Mouse (Mus musculus): ENCODE measurements at regions not wholly inside any gene's neighbourhood (a gene's known extent, or its start where the extent isn't known, plus 50 kb on each side); places are given as distances from the start of the nearest gene placed in this dataset.

GRCm38 (mm10) chr14:115004733-115005405 is 87.1 kb upstream of the Gpc5 start:
- H3K4me1 ChIP-seq (ENCODE audit: control insufficient read depth, insufficient read depth, low read depth, low read length) = no peaks in the 10 kb centered on the region
- H3K9ac ChIP-seq (ENCODE audit: low read depth, low read length) = no peak overlapping the region
- no peak overlapping the region for H3K4me3 ChIP-seq (ENCODE audit: low read length)
- H3K4me2 ChIP-seq (ENCODE audit: low read length) = no peak overlapping the region
- H3K27me3 ChIP-seq (replicated peaks; ENCODE audit: control insufficient read depth, insufficient read depth, low read length) = no peaks in the 10 kb centered on the region
- H3K27ac ChIP-seq (ENCODE audit: low read depth, low read length) = no peak overlapping the region
- ATAC-seq = no peak
- no peaks in the 10 kb centered on the region for H3K9me3 ChIP-seq (ENCODE audit: control insufficient read depth, low read length)
- H3K36me3 ChIP-seq (ENCODE audit: control insufficient read depth, insufficient read depth, low read length) = no peaks in the 10 kb centered on the region
- WGBS = 77% methylated on average over 6 of the region's 6 CpGs

GRCm38 (mm10) chr14:115010877-115011276 is 81.1 kb upstream of the Gpc5 start:
- Histone ChIP-seq H3K36me3 (ENCODE audit: control insufficient read depth, insufficient read depth, low read length) (no peaks in the 10 kb centered on the region), H3K9me3 (ENCODE audit: control insufficient read depth, low read length) (no peaks in the 10 kb centered on the region), H3K27ac (ENCODE audit: low read depth, low read length) (no peak overlapping the region), H3K9ac (ENCODE audit: low read depth, low read length) (no peak overlapping the region), H3K4me3 (ENCODE audit: low read length) (no peak overlapping the region), H3K4me2 (ENCODE audit: low read length) (no peak overlapping the region), H3K27me3 (replicated peaks; ENCODE audit: control insufficient read depth, insufficient read depth, low read length) (no peaks in the 10 kb centered on the region), H3K4me1 (ENCODE audit: control insufficient read depth, insufficient read depth, low read depth, low read length) (no peaks in the 10 kb centered on the region)
- 84% methylated on average over 3 of the region's 3 CpGs for WGBS
- no peak for ATAC-seq

GRCm38 (mm10) chr14:115015299-115015698 is 76.7 kb upstream of the Gpc5 start:
- Histone ChIP-seq H3K27me3 (replicated peaks; ENCODE audit: control insufficient read depth, insufficient read depth, low read length) (no peaks in the 10 kb centered on the region), H3K4me1 (ENCODE audit: control insufficient read depth, insufficient read depth, low read depth, low read length) (peaks cover 2% of the 10 kb centered on the region; the same call in 1 of the 2 replicates), H3K4me2 (ENCODE audit: low read length) (no peak overlapping the region), H3K9me3 (ENCODE audit: control insufficient read depth, low read length) (no peaks in the 10 kb centered on the region), H3K36me3 (ENCODE audit: control insufficient read depth, insufficient read depth, low read length) (no peaks in the 10 kb centered on the region), H3K9ac (ENCODE audit: low read depth, low read length) (no peak overlapping the region), H3K27ac (ENCODE audit: low read depth, low read length) (no peak overlapping the region), H3K4me3 (ENCODE audit: low read length) (no peak overlapping the region)
- ATAC-seq = peak; percentile 60; the same call in 1 of the 2 replicates
- 40% methylated on average over 5 of the region's 5 CpGs for whole genome bisulfite sequencing

GRCm38 (mm10) chr14:115017410-115018153 is 74.4 kb upstream of the Gpc5 start:
- Histone ChIP-seq H3K36me3 (ENCODE audit: control insufficient read depth, insufficient read depth, low read length) (no peaks in the 10 kb centered on the region), H3K27ac (ENCODE audit: low read depth, low read length) (no peak overlapping the region), H3K4me1 (ENCODE audit: control insufficient read depth, insufficient read depth, low read depth, low read length) (peaks cover 2% of the 10 kb centered on the region; the same call in 1 of the 2 replicates), H3K4me2 (ENCODE audit: low read length) (peak overlapping the region; percentile 71), H3K9ac (ENCODE audit: low read depth, low read length) (peak overlapping the region; percentile 41; the same call in 1 of the 2 replicates), H3K9me3 (ENCODE audit: control insufficient read depth, low read length) (no peaks in the 10 kb centered on the region), H3K4me3 (ENCODE audit: low read length) (peak overlapping the region; percentile 43), H3K27me3 (replicated peaks; ENCODE audit: control insufficient read depth, insufficient read depth, low read length) (no peaks in the 10 kb centered on the region)
- 19% methylated on average over 22 of the region's 22 CpGs for WGBS
- peak; percentile 93 for ATAC-seq

GRCm38 (mm10) chr14:115028011-115028410 is 64.0 kb upstream of the Gpc5 start:
- ATAC-seq = no peak
- H3K4me1 ChIP-seq (ENCODE audit: control insufficient read depth, insufficient read depth, low read depth, low read length) = no peaks in the 10 kb centered on the region
- 90% methylated on average over 7 of the region's 7 CpGs for WGBS
- H3K9ac ChIP-seq (ENCODE audit: low read depth, low read length) = no peak overlapping the region
- H3K4me2 ChIP-seq (ENCODE audit: low read length) = no peak overlapping the region
- no peak overlapping the region for H3K4me3 ChIP-seq (ENCODE audit: low read length)
- H3K36me3 ChIP-seq (ENCODE audit: control insufficient read depth, insufficient read depth, low read length) = no peaks in the 10 kb centered on the region
- H3K9me3 ChIP-seq (ENCODE audit: control insufficient read depth, low read length) = no peaks in the 10 kb centered on the region
- no peaks in the 10 kb centered on the region for H3K27me3 ChIP-seq (replicated peaks; ENCODE audit: control insufficient read depth, insufficient read depth, low read length)
- H3K27ac ChIP-seq (ENCODE audit: low read depth, low read length) = no peak overlapping the region

- H3K9ac ChIP-seq (ENCODE audit: low read depth, low read length) = no peak overlapping the region
- no peak for ATAC-seq
- H3K9me3 ChIP-seq (ENCODE audit: control insufficient read depth, low read length) = no peaks in the 10 kb centered on the region
- H3K36me3 ChIP-seq (ENCODE audit: control insufficient read depth, insufficient read depth, low read length) = no peaks in the 10 kb centered on the region
- 44% methylated on average over 4 of the region's 4 CpGs for WGBS
- no peak overlapping the region for H3K4me2 ChIP-seq (ENCODE audit: low read length)
- no peak overlapping the region for H3K27ac ChIP-seq (ENCODE audit: low read depth, low read length)
- no peaks in the 10 kb centered on the region for H3K27me3 ChIP-seq (replicated peaks; ENCODE audit: control insufficient read depth, insufficient read depth, low read length)
- H3K4me1 ChIP-seq (ENCODE audit: control insufficient read depth, insufficient read depth, low read depth, low read length) = no peaks in the 10 kb centered on the region
- H3K4me3 ChIP-seq (ENCODE audit: low read length) = no peak overlapping the region
Observed at GRCm38 (mm10) chr14:115031734-115032133, 60.3 kb upstream of the Gpc5 start.

- H3K9ac ChIP-seq (ENCODE audit: low read depth, low read length) = no peak overlapping the region
- no peaks in the 10 kb centered on the region for H3K4me1 ChIP-seq (ENCODE audit: control insufficient read depth, insufficient read depth, low read depth, low read length)
- ATAC-seq = no peak
- WGBS = 89% methylated on average over 5 of the region's 5 CpGs
- no peaks in the 10 kb centered on the region for H3K27me3 ChIP-seq (replicated peaks; ENCODE audit: control insufficient read depth, insufficient read depth, low read length)
- no peak overlapping the region for H3K27ac ChIP-seq (ENCODE audit: low read depth, low read length)
- no peaks in the 10 kb centered on the region for H3K9me3 ChIP-seq (ENCODE audit: control insufficient read depth, low read length)
- no peak overlapping the region for H3K4me2 ChIP-seq (ENCODE audit: low read length)
- H3K36me3 ChIP-seq (ENCODE audit: control insufficient read depth, insufficient read depth, low read length) = no peaks in the 10 kb centered on the region
- no peak overlapping the region for H3K4me3 ChIP-seq (ENCODE audit: low read length)
Observed at GRCm38 (mm10) chr14:115033375-115033969, 58.5 kb upstream of the Gpc5 start.

GRCm38 (mm10) chr14:115034718-115035437 is 57.1 kb upstream of the Gpc5 start:
- no peaks in the 10 kb centered on the region for H3K9me3 ChIP-seq (ENCODE audit: control insufficient read depth, low read length)
- no peak for ATAC-seq
- no peak overlapping the region for H3K9ac ChIP-seq (ENCODE audit: low read depth, low read length)
- no peak overlapping the region for H3K27ac ChIP-seq (ENCODE audit: low read depth, low read length)
- H3K27me3 ChIP-seq (replicated peaks; ENCODE audit: control insufficient read depth, insufficient read depth, low read length) = 0 out of 2 replicates have a peak, but pooled peaks cover 3% of the 10 kb centered on the region
- no peak overlapping the region for H3K4me3 ChIP-seq (ENCODE audit: low read length)
- no peak overlapping the region for H3K4me2 ChIP-seq (ENCODE audit: low read length)
- no peaks in the 10 kb centered on the region for H3K36me3 ChIP-seq (ENCODE audit: control insufficient read depth, insufficient read depth, low read length)
- 92% methylated on average over 10 of the region's 10 CpGs for WGBS
- H3K4me1 ChIP-seq (ENCODE audit: control insufficient read depth, insufficient read depth, low read depth, low read length) = no peaks in the 10 kb centered on the region; the same call in 1 of the 2 replicates

Measured in hindbrain, embryonic 16.5 days (tissue).